Mouse (Mus musculus) frontal cortex, adult 2 months (tissue): ENCODE measurements around the gene Grm4. TPM values are rescaled to one million over a fixed set of nuclear protein-coding genes. Genes with fewer than 3 reads are reported as not detected.

Source experiments
- polyA plus RNA-seq: library from polyadenylated mRNA; depleted of rRNA; stranded (reverse); fragments of >200 nt; gene quantifications from 2 replicates; pipeline ENCODE4 v1.2.3, GENCODE M21; 2012; rRNA removed

The Grm4 gene
- polyA plus RNA-seq, 1 experiment = 39.8 TPM

Other genes with a start within 250 kb of the Grm4 start
- 66.0 and 78.8 TPM in 2 replicates for gene Hmga1, start 35.1 kb upstream of the Grm4 start, polyA plus RNA-seq
- gene AI413582, start 44.4 kb upstream of the Grm4 start, polyA plus RNA-seq = 83.9 and 84.2 TPM in 2 replicates
- 352 and 353 TPM in 2 replicates for gene Nudt3, start 102.1 kb upstream of the Grm4 start, polyA plus RNA-seq
- gene RPS10-NUDT3, start 113.8 kb upstream of the Grm4 start, polyA plus RNA-seq = 0.20 TPM in 1 of 2 replicates, not detected in the other
- 567 and 606 TPM in 2 replicates for gene Rps10, start 115.3 kb upstream of the Grm4 start, polyA plus RNA-seq
- 270 and 282 TPM in 2 replicates for gene Pacsin1, start 134.1 kb upstream of the Grm4 start, polyA plus RNA-seq
- gene Spdef, start 207.6 kb upstream of the Grm4 start, polyA plus RNA-seq = 0.80 and 0.95 TPM in 2 replicates